ENCODE assay signal across 8 mouse cellular contexts in genomic region chr9:85843891-85844646, GRCm38 (mm10). TPM values are rescaled to one million over a fixed set of nuclear protein-coding genes. Genes with fewer than 3 reads are reported as not detected.
DNase-seq lines count a peak whose midpoint lies in the region; ATAC-seq and TF ChIP-seq lines count a peak whose summit lies in the region.

No protein-coding gene starts in this region.

- peak overlapping the region; percentile 58 for H3K9ac ChIP-seq in heart, embryonic 15.5 days
- no peak overlapping the region for H3K9ac ChIP-seq in liver, embryonic 14.5 days (replicated peaks)

- no peaks in the 10 kb centered on the region for H3K36me3 ChIP-seq in heart, embryonic 15.5 days
- H3K36me3 ChIP-seq in liver, embryonic 14.5 days (replicated peaks; ENCODE audit: control insufficient read depth, insufficient read depth, low read depth) = no peaks in the 10 kb centered on the region

- TF ChIP-seq EP300 in liver, embryonic 14.5 days (IDR thresholded peaks at IDR 0.05; ENCODE audit: low read depth) = no peak

- peak overlapping the region; percentile 98 for H3K4me2 ChIP-seq in heart, embryonic 15.5 days
- H3K4me2 ChIP-seq in liver, embryonic 14.5 days (ENCODE audit: low read depth) = peak overlapping the region; percentile 56

- peak overlapping the region; percentile 18; the same call in 1 of the 2 replicates for H3K27ac ChIP-seq in heart, embryonic 15.5 days
- H3K27ac ChIP-seq in liver, embryonic 14.5 days = no peak overlapping the region

- H3K9me3 ChIP-seq in heart, embryonic 15.5 days (replicated peaks) = no peaks in the 10 kb centered on the region
- H3K9me3 ChIP-seq in liver, embryonic 14.5 days (ENCODE audit: control insufficient read depth, low read length) = no peaks in the 10 kb centered on the region

- peaks cover 10% of the 10 kb centered on the region for H3K4me1 ChIP-seq in heart, embryonic 15.5 days (replicated peaks)
- no peaks in the 10 kb centered on the region for H3K4me1 ChIP-seq in liver, embryonic 14.5 days (replicated peaks; ENCODE audit: control insufficient read depth in 2 of 2, insufficient read depth in 2 of 2, low read length in 1 of 2)

- peak; percentile 42 to 50 for DNase-seq in cerebellum, postnatal 14 days
- DNase-seq in cerebellum, adult 11-12 months = no peak
- peak; percentile 23 for DNase-seq in right cerebral cortex, postnatal 14 days
- no peak for DNase-seq in right cerebral cortex, postnatal 10 days (ENCODE audit: low spot score in 2 of 2)
- no peak for DNase-seq in liver, embryonic 14.5 days (ENCODE audit: low read depth in 3 of 3, low spot score in 3 of 3)
- DNase-seq in testis, postnatal 14 days (ENCODE audit: low spot score) = peak; percentile 24
- DNase-seq in B cell, adult 2 months = no peak

- peak overlapping the region; percentile 77 for H3K4me3 ChIP-seq in heart, embryonic 15.5 days
- peak overlapping the region; percentile 39 to 65; a peak in 3 of 4 replicates for H3K4me3 ChIP-seq in liver, embryonic 14.5 days (ENCODE audit: insufficient read depth in 1 of 2, low read depth in 2 of 2, low read length in 2 of 2)

- no peak for TF ChIP-seq CTCF in liver, embryonic 14.5 days (IDR thresholded peaks at IDR 0.05; ENCODE audit: low read depth)

- peak; percentile 38; the same call in 1 of the 2 replicates for ATAC-seq in heart, embryonic 15.5 days (replicated peaks; ENCODE audit: insufficient number of reproducible peaks, insufficient read depth, low FRiP score, low read depth)
- no peak for ATAC-seq in liver, embryonic 14.5 days (ENCODE audit: insufficient read depth)

- H3K27me3 ChIP-seq in heart, embryonic 15.5 days = peaks cover 16% of the 10 kb centered on the region
- peaks cover 43% of the 10 kb centered on the region for H3K27me3 ChIP-seq in liver, embryonic 14.5 days (ENCODE audit: control insufficient read depth, insufficient read depth, low read length)

- 3% methylated on average over 80 of the region's 80 CpGs for WGBS in heart, embryonic 15.5 days
- WGBS in liver, embryonic 14.5 days (ENCODE audit: insufficient replicate concordance) = 4% methylated on average over 80 of the region's 80 CpGs

RNA-seq across cellular contexts. Expression of gene Tpbg, which starts 1.9 kb away (rescaled TPM):
- polyA plus RNA-seq in heart, embryonic 15.5 days (2015; fragmentation: Nextera tagmentation; extraction: Ambion mirVana) = 4.3 and 6.4 TPM in 2 replicates
- polyA plus RNA-seq in liver, embryonic 14.5 days (2012; rRNA removed) = 0.18 and 0.27 TPM in 2 replicates
- polyA plus RNA-seq in liver, embryonic 14.5 days (2014; fragmentation: Nextera tagmentation; extraction: Ambion mirVana) = 0.17 and 0.27 TPM in 2 replicates

Comparison
In these comparisons a context has a peak if more than half of its experiments do, and no peak if none do; other contexts are left out.
1. DNase-seq: peak in cerebellum, postnatal 14 days (2 of 2), right cerebral cortex, postnatal 14 days (single experiment) and testis, postnatal 14 days (single experiment); none in cerebellum, adult 11-12 months (single experiment), right cerebral cortex, postnatal 10 days (0 of 2), liver, embryonic 14.5 days (0 of 3) and B cell, adult 2 months (0 of 2).